Mouse (Mus musculus) left cerebral cortex, postnatal 14 days (tissue): ENCODE results near the gene Sbf2. TPM values are rescaled to one million over a fixed set of nuclear protein-coding genes. Genes with fewer than 3 reads are reported as not detected.
"Not testable (repeated sequence)": the region's sequence is repeated elsewhere in the genome, so short reads cannot be mapped to it uniquely, and the experiment has no call there.

Experiments used
- DNase-seq, 2 experiments: peaks; one replicate each; pipeline ENCODE4 v3.0.0; 2021 to 2022; ENCODE audit warnings: low spot score in 2 of 2, mixed read lengths in 1 of 2
- intact Hi-C: fragments of 180-260 bp; cut with DNase I; formaldehyde crosslinking; loops from one replicate; pipeline ENCODE4 v1.15.1; 2025
- total RNA-seq, 2 experiments: library from RNA; stranded (reverse); gene quantifications; 2 replicates each; pipeline ENCODE4 v1.2.3; 2021

Gene Sbf2
- total RNA-seq, 2 experiments from 2014 or later: 60.2 to 65.5 TPM

GRCm38 (mm10) chr7:110606906-110607305 is 7.8 kb downstream of the Sbf2 start:
- intact Hi-C loops: no loop called here

DNA sequence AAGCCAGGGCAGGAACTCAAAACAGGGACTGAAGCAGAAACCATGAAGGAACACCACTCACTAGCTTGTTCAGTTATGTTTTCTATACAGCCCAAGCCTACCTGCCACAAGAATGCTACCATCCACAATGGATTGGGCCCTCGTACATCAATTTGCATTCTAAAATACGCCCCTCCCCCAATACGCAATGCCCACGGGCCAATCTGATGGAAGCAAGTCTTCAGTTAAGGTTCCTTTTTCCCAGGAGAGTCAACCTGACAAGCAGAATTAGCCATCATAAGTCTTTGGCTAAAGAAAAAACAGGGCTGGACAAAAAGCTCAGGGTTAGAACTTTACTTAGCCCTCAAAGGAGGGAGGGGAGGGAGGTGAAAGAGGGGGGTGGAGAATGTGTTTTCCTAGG is 9.2 kb downstream of the Sbf2 start:
- intact Hi-C loops: no loop called here
- no peak for DNase-seq

More at GRCm38 (mm10) chr7:110606906-110607305, 7.8 kb downstream of the Sbf2 start:
- no peak for DNase-seq

DNA sequence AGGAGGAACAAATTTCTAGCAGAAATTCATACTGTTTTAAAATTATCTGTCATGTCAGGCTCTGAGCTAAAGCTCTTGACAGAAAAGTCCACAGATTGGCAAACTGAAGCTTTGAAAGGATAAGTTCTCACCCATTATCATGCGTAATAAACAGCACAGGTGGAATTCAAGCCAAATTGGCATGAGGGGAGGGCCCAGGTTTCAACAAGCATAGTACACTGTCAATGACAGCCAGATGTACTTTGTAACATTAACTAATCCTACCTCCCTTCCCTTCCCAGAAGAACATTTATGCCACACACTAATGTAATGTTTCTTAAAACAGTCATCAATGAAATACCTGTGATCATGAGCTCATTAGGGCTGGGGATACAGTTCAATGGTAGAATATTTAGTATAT is 17.6 kb downstream of the Sbf2 start:
- DNase-seq: no peak
- intact Hi-C loops: no loop called here

DNA sequence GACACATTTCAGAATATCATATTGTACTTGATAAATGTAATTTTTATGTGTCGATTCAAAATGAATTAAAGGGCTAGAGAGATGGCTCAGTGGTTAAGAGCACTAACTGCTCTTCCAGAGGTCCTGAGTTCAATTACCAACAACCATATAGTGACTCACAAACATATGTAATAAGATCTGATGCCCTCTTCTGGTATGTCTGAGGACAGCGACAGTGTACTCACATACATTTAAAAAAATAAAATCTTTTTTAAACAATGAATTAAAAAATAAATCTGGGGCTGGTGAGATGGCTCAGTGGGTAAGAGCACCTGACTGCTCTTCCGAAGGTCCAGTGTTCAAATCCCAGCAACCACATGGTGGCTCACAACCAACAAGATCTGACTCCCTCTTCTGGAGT is 20.7 kb downstream of the Sbf2 start:
- intact Hi-C loops, DNase-seq: not testable (repeated sequence)

DNA sequence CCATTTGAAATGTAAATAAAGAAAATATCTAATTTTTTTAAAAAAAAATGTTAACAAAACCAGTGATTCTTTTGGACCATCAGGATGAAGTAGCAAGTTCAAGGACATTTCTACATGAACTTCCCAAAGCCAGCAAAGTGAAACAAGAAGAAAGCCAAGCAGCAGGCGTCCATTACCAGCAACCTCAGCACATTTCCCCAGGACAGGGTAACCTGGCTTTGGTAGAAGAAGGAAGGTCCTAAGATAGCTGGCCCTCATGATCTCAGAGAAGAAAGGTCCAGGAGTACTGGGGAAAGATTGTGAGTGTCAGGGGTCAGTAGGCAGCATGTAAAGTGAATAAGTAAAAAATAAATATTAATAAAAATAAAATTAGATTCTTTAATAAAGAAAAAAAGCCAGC is 27.0 kb downstream of the Sbf2 start:
- DNase-seq: no peak
- intact Hi-C loops: no loop called here

- intact Hi-C loops: no loop called here
- no peak for DNase-seq
Observed at GRCm38 (mm10) chr7:110585250-110585649, 29.5 kb downstream of the Sbf2 start.

DNA sequence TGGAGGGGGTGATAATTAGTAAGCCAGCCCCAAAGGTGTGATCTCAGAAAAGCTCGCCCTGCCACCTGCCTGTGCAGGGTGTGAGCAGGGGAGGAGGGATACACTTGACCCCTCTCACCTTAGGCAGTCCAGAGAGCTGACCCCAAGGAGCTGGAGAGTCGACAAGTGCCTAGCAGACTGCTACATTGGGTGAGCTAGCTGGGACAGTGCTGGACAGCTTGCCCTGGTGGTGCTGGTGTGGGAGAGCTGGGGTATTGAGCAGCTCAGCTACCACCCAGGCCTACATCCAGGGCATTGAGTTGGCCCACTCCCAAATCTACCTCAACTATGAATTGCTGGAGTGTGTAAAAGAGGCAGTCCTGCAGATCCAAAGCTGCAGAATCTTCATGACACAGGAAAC is 30.6 kb downstream of the Sbf2 start:
- intact Hi-C loops: no loop called here
- no peak for DNase-seq

GRCm38 (mm10) chr7:110583705-110584104 is 31.0 kb downstream of the Sbf2 start:
- intact Hi-C loops: no loop called here
- no peak for DNase-seq

- intact Hi-C loops: no loop called here
- no peak for DNase-seq
Observed at GRCm38 (mm10) chr7:110565815-110566549, 48.7 kb downstream of the Sbf2 start.

GRCm38 (mm10) chr7:110561647-110562046 is 53.1 kb downstream of the Sbf2 start:
- intact Hi-C loops: no loop called here

DNA sequence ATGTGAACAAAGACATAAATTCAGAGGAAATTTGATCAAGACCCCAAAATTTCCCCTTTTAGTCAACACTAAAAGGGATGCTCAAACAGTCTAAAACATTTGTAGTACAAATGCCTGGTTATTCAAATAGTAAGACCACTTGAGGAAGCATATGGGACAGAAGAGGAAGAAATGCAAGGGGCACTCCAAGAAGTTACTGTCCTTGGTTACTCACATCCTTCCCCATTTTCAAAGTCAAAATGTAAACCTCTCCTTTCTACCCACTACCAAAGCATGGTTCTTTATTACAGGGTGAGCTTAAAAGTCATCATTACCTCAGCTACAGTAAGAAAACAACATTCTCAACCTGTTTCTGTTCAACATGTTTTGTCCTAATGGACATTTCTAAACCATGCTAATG is 57.7 kb downstream of the Sbf2 start:
- intact Hi-C loops: loop anchor here (5.0 kb wide), 1 partner anchor 55 kb away; the partner anchor contains the start of gene Sbf2
- no peak for DNase-seq

More at GRCm38 (mm10) chr7:110561647-110562046, 53.1 kb downstream of the Sbf2 start:
- no peak for DNase-seq

DNA sequence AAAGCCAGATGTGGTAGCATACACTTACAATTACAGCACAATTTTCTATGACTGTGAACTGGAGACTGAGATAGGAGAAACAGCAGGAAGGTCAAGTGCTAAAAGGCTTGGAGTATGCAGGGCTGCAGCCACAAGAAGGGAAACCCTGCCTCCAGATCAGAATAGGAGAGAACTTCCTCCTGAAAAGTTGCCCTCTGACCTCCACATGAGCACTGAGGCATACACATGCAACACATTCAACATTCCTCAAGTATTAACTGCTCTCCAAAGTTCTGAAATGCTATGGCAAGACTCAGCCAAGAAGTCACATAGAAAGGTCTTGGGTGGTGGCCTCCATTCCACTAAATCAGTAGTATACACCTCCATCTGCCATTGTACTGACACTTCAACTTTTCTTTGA is 58.5 kb downstream of the Sbf2 start:
- DNase-seq: no peak
- intact Hi-C loops: loop anchor here (5.0 kb wide), 1 partner anchor 56 kb away; the partner anchor contains the start of gene Sbf2

GRCm38 (mm10) chr7:110555260-110555659 is 59.5 kb downstream of the Sbf2 start:
- intact Hi-C loops: loop anchor here (5.0 kb wide), 1 partner anchor 57 kb away; the partner anchor contains the start of gene Sbf2
- DNase-seq: peak; percentile 16 to 19

GRCm38 (mm10) chr7:110548268-110548667 is 66.5 kb downstream of the Sbf2 start:
- intact Hi-C loops: loop anchor here (1.0 kb wide), 1 partner anchor 82 kb away; no protein-coding TSS in a partner anchor

DNA sequence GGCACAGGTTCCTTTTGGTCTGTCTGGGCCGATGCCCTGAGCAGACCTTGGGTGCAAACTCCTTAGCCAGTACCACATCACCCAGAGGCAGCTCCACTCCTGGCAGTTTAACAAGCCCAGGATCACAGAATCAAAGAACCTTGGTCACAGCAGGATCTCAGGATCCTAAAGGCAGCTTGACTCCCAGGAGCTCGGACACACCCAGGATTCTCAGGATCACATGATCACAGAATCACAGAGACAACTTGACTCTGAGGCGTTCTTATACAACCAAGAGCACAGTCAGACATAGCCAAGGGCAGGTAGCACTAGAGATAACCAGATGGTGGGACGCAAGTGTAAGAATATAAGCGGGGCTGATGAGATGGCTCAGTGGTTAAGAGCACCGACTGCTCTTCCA is 71.4 kb downstream of the Sbf2 start:
- intact Hi-C loops: no loop called here
- no peak for DNase-seq

More at GRCm38 (mm10) chr7:110548268-110548667, 66.5 kb downstream of the Sbf2 start:
- peak; percentile 17 to 26 for DNase-seq

DNA sequence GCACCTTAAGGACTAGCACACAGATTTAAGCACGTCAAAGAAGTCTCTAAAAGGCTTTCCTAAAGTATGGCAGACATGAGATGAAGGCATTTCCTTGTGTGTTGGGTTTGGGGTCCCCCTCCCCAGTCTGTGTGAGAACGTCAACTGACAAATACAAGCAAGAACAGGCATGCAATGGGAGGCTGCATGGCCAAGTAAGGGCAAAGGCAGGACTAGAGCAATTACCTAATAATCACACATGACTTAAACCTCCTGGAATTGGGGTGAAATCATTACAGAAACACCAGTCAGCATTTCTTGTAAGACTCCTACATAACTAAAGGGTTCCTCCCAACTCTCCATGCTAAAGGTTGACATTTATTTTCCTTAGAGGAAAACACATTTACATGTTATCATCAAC is 75.5 kb downstream of the Sbf2 start:
- no peak for DNase-seq
- intact Hi-C loops: no loop called here

DNA sequence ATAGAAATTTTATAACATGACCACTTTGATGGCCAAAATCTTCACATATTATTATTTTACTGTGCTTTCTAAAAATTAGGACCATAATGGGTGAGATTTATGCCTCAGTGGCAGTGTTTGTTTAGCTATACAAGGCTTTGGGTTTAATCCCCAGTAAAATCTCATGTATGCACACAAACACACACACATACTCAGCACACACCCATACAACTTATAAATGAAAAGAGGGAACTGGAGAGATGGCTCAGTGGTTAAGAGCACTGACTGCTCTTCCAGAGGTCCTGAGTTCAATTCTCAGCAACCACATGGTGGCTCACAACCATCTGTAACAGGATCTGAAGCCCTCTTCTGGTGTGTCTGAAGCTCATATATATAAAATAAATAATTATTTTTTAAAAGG is 84.4 kb downstream of the Sbf2 start:
- intact Hi-C loops: not testable (repeated sequence)

GRCm38 (mm10) chr7:110525090-110525775 is 89.5 kb downstream of the Sbf2 start:
- intact Hi-C loops: no loop called here
- no peak for DNase-seq

More for the DNA sequence above, 84.4 kb downstream of the Sbf2 start:
- not testable (repeated sequence) for DNase-seq

DNA sequence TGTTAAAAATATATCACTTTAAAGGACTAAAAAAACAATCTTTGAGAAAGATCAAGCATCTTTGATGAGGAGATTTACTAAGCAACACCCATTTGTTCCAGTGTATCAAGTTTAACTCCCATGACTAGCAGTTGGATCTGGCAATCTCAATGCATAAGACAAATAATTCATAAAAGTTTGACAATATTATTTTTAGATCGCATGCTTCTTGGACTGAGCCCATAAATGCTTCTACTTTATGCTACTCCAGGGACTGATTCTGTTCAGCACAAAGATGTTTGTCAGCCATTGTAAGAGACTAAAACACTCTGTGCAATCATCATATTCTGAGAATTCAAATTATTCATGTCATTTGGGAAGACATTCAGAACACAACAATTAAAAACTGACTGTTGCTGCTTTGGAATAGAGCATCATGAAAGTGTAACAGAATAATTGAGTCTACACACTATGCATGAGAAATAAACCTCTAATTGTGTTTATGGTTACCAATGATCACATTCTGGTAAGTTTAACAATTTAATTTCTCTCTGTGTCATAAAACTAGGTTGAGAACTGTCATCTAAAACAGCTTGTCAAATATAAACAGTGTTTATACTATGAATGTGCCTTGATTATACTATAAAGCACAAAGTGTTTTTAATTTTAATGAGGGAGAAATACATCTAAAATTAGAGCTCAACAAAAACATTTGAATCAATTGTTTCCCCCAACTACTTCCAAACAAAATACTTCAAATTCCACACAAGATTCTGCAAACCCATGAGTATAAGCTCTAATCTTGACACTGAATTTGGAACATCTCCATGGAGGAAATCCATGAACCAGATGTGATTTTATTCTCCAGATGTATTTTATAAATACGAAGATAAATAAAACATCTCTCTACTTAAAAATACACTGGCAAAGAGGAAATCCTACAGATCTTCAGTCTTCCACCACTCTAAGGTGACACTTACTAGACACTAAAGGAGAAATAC is 98.2 kb downstream of the Sbf2 start:
- intact Hi-C loops: no loop called here
- DNase-seq: no peak
